Mouse (Mus musculus): ENCODE measurements around the gene 3110082I17Rik. TPM values are rescaled to one million over a fixed set of nuclear protein-coding genes. Genes with fewer than 3 reads are reported as not detected.

Gene 3110082I17Rik
- total RNA-seq, 4 experiments from 2014 or later = 5.4 to 8.7 (median 6.8) TPM

DNA sequence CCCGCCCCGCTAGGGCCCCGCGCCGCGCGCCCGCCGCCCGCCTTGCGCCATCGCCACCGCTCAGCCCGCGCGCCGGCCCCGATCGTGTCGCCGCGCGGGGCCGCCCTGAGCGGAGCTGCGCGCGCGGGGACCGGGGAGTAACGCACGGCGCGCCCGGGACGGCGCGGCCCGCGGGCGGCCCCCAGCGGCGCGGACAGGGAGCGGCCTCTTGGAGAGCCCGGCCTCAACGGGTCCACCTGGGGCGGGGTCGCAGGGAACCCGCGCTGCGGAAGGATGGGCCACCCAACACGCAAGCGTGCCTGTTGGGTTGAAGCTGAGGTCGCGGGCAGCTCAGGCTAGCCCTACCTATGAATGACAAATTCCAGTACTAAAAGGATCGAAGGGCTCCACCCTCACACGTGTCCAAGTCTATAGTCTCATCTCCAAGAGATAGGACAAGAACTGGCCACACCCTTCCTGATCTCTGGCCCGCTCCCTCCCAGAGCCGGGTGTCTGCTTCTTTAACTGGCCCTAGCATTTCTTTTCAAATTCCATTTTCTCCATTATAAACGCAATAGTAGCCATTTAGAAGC is 134.8 kb downstream of the 3110082I17Rik start, which contains the start of gene Adap1:
TSS of gene Adap1 (minus strand) at position 228 of the 572 bp plus-strand sequence.
- DNase-seq (ENCODE audit: low spot score) = no peak

DNA sequence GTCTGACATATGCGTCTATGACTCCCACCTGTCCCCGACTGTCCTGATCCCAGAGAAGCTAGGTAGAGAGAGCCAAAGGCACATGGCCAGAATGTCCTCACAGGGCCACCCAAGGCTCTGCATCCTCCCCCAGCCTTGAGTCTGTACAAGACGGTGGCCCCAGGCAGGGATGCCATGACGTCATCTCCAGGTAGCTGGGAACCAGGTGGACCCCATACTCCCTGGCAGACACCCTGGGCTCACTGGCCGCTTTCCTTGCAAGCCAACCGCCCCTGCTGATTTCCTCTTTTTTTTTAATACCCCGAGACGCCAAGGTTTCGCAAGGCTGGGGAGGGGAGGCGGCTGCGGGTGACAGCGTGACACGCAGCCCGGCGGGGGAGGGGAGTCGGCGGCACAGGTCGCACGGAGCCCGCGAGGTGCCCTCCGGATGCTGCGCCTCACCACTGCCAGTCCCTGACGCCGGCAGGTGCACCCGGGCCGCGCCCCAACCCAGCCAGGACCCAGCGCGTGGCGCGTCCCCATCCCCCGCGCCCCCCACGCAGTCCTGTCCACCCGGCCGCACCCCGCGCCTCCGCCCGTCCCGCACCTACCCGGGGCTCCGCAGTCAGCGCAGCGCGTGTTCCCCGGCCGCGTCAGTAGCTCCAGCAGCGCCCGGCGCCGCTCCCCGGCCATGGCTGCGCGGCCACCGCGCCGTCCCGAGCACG is 135.5 kb downstream of the 3110082I17Rik start:
- no peak for DNase-seq (ENCODE audit: low spot score)

- no peak for DNase-seq (ENCODE audit: low spot score)
Measured at GRCm38 (mm10) chr5:139324045-139324491, 136.3 kb downstream of the 3110082I17Rik start.

GRCm38 (mm10) chr5:139323260-139323924 is 136.9 kb downstream of the 3110082I17Rik start:
- DNase-seq (ENCODE audit: low spot score) = no peak

DNA sequence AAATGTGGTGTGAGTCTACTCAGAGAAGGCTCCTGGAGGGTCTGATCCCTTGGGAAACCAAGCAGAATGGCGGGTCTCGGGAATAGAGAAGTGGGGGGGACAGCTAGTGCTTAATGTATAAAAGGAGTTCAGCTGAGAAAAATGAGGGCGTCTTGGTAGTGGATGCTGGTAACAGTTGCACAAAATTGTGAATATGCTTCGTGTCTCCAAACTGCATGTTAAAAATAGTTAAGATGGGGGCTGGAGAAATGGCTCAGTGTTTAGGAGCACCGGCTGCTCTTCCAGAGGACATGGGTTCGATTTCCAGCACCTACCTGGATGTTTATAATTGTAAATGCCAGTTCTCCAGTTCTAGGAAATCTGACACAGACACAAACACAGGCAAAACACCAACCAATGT is 139.0 kb downstream of the 3110082I17Rik start:
- no peak for DNase-seq (ENCODE audit: low spot score)

DNA sequence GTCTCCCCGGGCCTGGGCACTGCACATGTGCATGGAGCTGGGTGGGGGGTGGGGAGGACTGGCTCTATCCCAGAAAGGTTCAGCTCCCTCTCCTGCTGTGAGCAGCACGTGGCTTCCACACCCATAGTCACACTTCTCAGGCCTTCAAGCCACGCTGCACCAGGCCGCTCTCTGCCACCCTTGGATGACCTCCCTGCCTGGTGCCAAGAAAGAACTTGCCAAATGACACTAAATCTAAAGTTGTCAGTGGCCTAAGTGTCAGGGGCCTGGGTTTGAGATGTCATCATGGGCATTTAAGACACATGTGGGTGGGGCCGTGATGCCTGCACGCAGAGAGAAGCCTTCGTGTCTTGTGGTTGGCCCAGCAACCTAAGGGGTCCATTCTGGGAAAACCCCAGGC is 139.9 kb downstream of the 3110082I17Rik start:
- no peak for DNase-seq (ENCODE audit: low spot score)

DNA sequence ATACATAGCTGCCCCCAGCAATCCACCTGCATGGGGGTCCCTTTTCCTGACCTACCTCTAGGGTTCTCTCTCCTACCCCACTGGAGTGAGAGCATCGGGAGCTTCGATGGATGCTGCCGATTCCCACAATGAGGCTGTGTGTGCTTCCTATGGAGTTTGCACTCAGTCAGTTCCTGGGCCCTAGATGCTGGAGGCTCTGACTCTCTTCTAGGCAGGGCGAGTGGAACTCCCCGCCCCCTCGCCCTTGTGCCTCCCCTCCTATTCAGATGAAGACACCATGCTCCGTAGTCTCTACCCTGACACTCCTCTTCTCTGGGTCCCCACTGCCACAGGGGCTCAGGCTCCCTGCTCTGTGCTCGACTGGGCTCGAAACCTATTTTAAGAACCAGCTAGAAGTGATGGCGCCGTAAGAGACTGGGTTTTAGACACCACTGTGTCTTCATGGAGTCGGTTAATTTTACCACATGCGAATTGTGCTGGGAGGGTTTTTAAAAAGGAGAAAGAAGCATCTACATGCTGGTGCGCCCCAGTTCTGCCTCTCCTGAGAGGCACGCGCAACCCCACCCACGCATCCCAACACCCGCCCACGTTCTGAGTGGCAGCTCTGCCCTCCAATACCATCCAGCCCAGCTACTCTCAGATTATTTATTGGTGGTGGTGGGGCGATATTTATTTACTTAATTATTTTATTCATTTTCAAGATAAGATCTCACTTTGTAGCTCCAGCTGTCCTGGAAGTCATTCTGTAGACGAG is 142.4 kb downstream of the 3110082I17Rik start:
- no peak for DNase-seq (ENCODE audit: low spot score)

DNA sequence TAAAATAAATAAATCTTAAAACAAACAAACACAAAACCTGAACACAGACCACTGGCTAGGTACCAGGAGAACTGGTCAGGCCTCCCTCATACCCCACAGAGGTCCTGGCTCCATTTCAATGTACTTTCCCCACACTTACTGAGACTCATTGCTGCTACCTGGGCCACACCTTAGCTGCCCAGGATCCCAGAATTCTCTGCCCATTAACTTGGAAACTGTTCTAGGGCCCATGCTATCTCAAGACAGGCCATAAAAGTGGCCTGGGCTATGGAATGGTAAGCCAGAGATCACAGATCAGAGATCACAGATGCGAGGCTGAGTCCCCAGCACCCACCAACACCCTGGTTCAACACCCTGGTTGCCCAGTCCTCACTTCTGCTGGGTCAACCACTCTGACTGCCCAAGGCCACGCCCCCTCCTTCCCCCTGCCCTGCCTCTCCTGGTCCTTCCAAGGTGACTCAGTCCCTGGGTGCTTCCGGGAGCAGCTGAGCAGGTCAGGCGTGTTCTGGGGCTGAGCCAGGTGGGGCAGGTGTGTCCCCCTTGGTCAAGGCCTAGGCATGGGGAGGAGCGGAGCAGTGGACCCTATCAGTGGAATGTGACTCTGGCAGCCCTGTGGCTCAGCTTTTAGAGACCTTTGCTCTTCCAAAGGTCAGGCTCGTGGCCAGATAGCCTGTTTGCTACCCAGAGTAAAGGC is 143.2 kb downstream of the 3110082I17Rik start:
- no peak for DNase-seq (ENCODE audit: low spot score)

GRCm38 (mm10) chr5:139314941-139315642 is 145.2 kb downstream of the 3110082I17Rik start:
- DNase-seq (ENCODE audit: low spot score) = no peak

DNA sequence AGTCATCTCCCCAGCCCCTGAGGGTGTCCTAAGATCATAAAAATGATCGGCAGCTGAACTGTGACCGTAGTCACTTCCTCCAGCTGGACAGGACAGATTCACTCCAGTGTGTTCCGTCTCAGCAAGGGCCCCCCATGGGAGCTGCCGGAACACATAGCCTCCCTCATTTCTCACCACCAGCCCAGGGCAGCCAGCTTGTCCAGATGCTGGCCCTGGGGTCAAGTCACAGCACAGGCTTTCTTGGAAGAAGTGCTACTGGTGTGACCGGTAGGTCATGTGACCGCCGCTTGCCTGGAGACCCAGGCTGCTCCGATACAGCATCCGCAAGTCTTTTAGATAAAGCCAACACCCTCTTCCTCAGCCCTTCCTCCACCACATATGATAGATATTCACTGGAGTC is 146.8 kb downstream of the 3110082I17Rik start:
- DNase-seq (ENCODE audit: low spot score) = no peak

DNA sequence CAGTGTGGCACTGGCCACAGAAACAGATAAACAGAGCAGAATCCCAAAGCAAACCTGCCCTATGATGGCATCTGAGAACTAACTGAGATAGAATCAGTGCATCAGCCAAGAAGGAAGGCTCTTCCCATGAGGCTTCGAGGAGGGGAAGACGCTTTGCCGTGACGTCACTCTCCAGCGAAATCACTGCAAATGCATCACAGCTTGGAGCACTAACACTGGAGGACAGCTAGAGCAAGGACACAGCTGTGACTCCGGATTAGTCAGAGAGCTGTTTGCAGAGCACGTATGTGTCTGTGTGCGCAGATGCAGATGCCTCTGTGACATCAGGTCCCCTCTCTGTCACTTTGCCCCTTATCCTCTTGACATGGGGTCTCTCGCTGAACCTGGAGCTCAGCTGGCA is 148.5 kb downstream of the 3110082I17Rik start:
- DNase-seq (ENCODE audit: low spot score) = no peak

- DNase-seq (ENCODE audit: low spot score) = no peak
Measured at GRCm38 (mm10) chr5:139310477-139310876, 149.8 kb downstream of the 3110082I17Rik start.

- no peak for DNase-seq (ENCODE audit: low spot score)
Measured at GRCm38 (mm10) chr5:139309946-139310345, 150.4 kb downstream of the 3110082I17Rik start.

Small RNAs within 50 kb of the gene (microRNA-seq; reads per million reads assigned to microRNA genes)
- gene Mir339 = 276 reads per million, percentile 71 among the genes with 10 or more reads in this experiment

Other genes starting within 250 kb of the 3110082I17Rik start
- 10 to 100 TPM; 39.1 to 45.9 (median 43.7) TPM for gene Get4, start 208.2 kb downstream of the 3110082I17Rik start, total RNA-seq (2022)
- gene Adap1, start 134.9 kb downstream of the 3110082I17Rik start, total RNA-seq (2022) = 1 to 10 TPM; 2.1 to 4.2 (median 2.9) TPM
- 100 to 1,000 TPM in 3 of 4 experiments, 10 to 100 TPM in 1; 96.9 to 114 (median 106) TPM for gene Cox19, start 109.1 kb downstream of the 3110082I17Rik start, total RNA-seq (2022)
- gene Cyp2w1, start 107.9 kb downstream of the 3110082I17Rik start, total RNA-seq (2022) = not detected
- 10 to 100 TPM; 43.1 to 55.6 (median 47.0) TPM for gene Gpr146, start 82.8 kb downstream of the 3110082I17Rik start, total RNA-seq (2022)
- 1 to 10 TPM in 1 of 4 experiments, under 1 TPM in 3; 0.49 to 1.2 (median 0.72) TPM for gene C130050O18Rik, start 55.2 kb downstream of the 3110082I17Rik start, total RNA-seq (2022)
- gene Gper1, start 37.4 kb downstream of the 3110082I17Rik start, total RNA-seq (2022) = 1 to 10 TPM; 1.1 to 1.6 (median 1.3) TPM
- gene Zfand2a, start 24.0 kb upstream of the 3110082I17Rik start, total RNA-seq (2022) = 10 to 100 TPM; 16.2 to 18.2 (median 17.3) TPM
- not detected for gene Uncx, start 83.0 kb upstream of the 3110082I17Rik start, total RNA-seq (2022)

Measured in heart, adult 8-10 months (tissue).